8 mouse cellular contexts compared by ENCODE assay signal in the genomic region with DNA sequence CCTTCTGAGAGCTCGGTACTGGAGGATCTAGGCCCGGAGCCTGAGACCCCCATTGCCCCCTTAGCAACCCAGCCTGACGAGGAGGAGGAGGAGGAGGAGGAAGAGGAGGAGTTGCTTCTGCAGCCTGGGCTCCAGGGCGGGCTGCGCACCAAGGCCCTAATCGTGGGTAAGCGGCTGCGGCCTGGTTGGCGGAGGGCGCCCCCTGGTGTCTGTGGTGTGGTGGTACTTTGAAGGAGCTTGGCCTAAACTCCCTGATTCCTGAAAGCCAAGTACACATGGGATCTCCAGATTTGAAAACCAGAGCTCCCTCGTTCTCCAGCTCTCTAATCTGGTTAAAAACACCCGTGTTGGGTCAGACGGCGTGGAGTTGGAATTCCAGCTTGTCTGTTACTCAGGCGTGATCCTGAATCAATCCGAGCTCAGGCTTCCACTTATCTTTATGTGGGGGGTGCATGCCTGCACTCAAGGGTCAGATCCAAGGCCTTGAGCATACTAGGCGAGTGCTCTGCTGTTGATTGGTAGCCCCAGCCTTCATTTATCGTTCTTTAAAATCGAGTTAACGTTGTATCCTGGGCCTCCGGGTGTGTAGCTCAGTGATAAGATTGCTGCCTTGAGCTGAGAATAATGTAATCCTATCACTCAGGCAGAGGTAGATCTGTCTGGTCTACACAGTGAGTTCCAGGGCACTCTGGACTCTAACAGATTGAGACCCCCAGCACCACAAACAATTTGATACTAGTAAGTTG. TPM values are rescaled to one million over a fixed set of nuclear protein-coding genes. Genes with fewer than 3 reads are reported as not detected.
DNase-seq lines count a peak whose midpoint lies in the region; ATAC-seq and TF ChIP-seq lines count a peak whose summit lies in the region.

No protein-coding gene starts in this region.

- peak; percentile 85 for TF ChIP-seq RAD21 in MEL (IDR thresholded peaks at IDR 0.05; ENCODE audit: low read depth, low read length)

- no peak overlapping the region for H3K4me2 ChIP-seq in hindbrain, embryonic 11.5 days (replicated peaks; ENCODE audit: low read depth, low read length)

- WGBS in hindbrain, embryonic 11.5 days, result 32% methylated on average over 21 of the region's 21 CpGs

- peaks cover 8% of the 10 kb centered on the region for H3K79me2 ChIP-seq in MEL (ENCODE audit: control insufficient read depth, insufficient read depth, low read length, poor library complexity)

- peak overlapping the region in 1 of 2 experiments; percentile 15; a peak in 2 of 4 replicates for H3K4me3 ChIP-seq in MEL (ENCODE audit: control insufficient read depth in 1 of 2, insufficient read depth in 1 of 2, low read depth in 2 of 2, low read length in 2 of 2)
- H3K4me3 ChIP-seq in hindbrain, embryonic 11.5 days (ENCODE audit: low read depth, low read length), result no peak overlapping the region

- TF ChIP-seq POLR2A in MEL (IDR thresholded peaks at IDR 0.05; ENCODE audit: control insufficient read depth in 1 of 2, insufficient read depth in 1 of 2, low read depth in 1 of 2, low read length in 2 of 2, poor library complexity in 1 of 2), result no peak

- ATAC-seq in hindbrain, embryonic 11.5 days (ENCODE audit: low FRiP score), result peak; percentile 49; the same call in 1 of the 2 replicates

- H3K9me3 ChIP-seq in MEL (replicated peaks; ENCODE audit: insufficient read depth, low read length), result no peaks in the 10 kb centered on the region
- peaks cover 5% of the 10 kb centered on the region; the same call in 1 of the 2 replicates for H3K9me3 ChIP-seq in hindbrain, embryonic 11.5 days (ENCODE audit: control insufficient read depth, low read length)

- H3K9ac ChIP-seq in MEL (ENCODE audit: control insufficient read depth, low read depth, low read length, poor library complexity, severe bottlenecking), result peak overlapping the region; percentile 49
- H3K9ac ChIP-seq in hindbrain, embryonic 11.5 days (ENCODE audit: low read depth, low read length), result no peak overlapping the region

- TF ChIP-seq CTCF in MEL (IDR thresholded peaks at IDR 0.05 in 2 of 3, conservative IDR thresholded peaks at IDR 0.05 in 1 of 3; ENCODE audit: control insufficient read depth in 1 of 3, insufficient read depth in 1 of 3, low read depth in 2 of 3, low read length in 3 of 3, poor library complexity in 1 of 3, severe bottlenecking in 1 of 3), result peak; percentile 88 to 98 (median 95)

- peak; percentile 62 to 72 for TF ChIP-seq EP300 in MEL (IDR thresholded peaks at IDR 0.05; ENCODE audit: low read depth in 1 of 2, low read length in 2 of 2)

- H3K36me3 ChIP-seq in MEL (ENCODE audit: control insufficient read depth in 1 of 2, insufficient read depth in 2 of 2, low read length in 2 of 2), result peaks cover 0 to 14% of the 10 kb centered on the region in 2 experiments; a peak in 2 of 4 replicates
- peaks cover 5% of the 10 kb centered on the region for H3K36me3 ChIP-seq in hindbrain, embryonic 11.5 days (ENCODE audit: control insufficient read depth, insufficient read depth, low read length)

- H3K27me3 ChIP-seq in MEL (ENCODE audit: control insufficient read depth in 1 of 2, insufficient read depth in 2 of 2, low read length in 2 of 2), result no peaks in the 10 kb centered on the region
- H3K27me3 ChIP-seq in hindbrain, embryonic 11.5 days (ENCODE audit: control insufficient read depth, insufficient read depth, low read length), result no peaks in the 10 kb centered on the region

- DNase-seq in MEL (ENCODE audit: low read depth, low spot score), result peak; percentile 90
- peak; percentile 89 for DNase-seq in cerebellum, adult 9-10 months
- peak; percentile 55 to 89 for DNase-seq in frontal cortex, adult 2 months (ENCODE audit: extremely low spot score in 1 of 2, low spot score in 1 of 2)
- peak; percentile 91 for DNase-seq in hindbrain, embryonic 11.5 days (ENCODE audit: low spot score)
- peak; percentile 84 to 85 for DNase-seq in layer of hippocampus, postnatal 36 days
- DNase-seq in lung, postnatal 25 days (ENCODE audit: low spot score), result peak; percentile 88
- DNase-seq in retina, postnatal 1 day, result peak; percentile 90
- DNase-seq in thymus, postnatal 36 days, result peak; percentile 86 to 87

- H3K27ac ChIP-seq in MEL (ENCODE audit: control insufficient read depth, low read depth, low read length), result peak overlapping the region; percentile 65
- H3K27ac ChIP-seq in hindbrain, embryonic 11.5 days (ENCODE audit: low read depth, low read length), result no peak overlapping the region

- H3K4me1 ChIP-seq in MEL (ENCODE audit: control insufficient read depth in 1 of 2, insufficient read depth in 2 of 2, low read length in 2 of 2), result peaks cover 0 to 14% of the 10 kb centered on the region in 2 experiments; a peak in 3 of 4 replicates
- 0 out of 2 replicates have a peak, but pooled peaks cover 3% of the 10 kb centered on the region for H3K4me1 ChIP-seq in hindbrain, embryonic 11.5 days (replicated peaks; ENCODE audit: control insufficient read depth, insufficient read depth, low read length)

TF ChIP-seq in MEL, 35 proteins besides CTCF, POLR2A, EP300 and RAD21 (continues in another document):
- TF ChIP-seq RCOR1 (IDR thresholded peaks at IDR 0.05; ENCODE audit: low read depth, low read length) (peak; percentile 51; the same call in 1 of the 2 replicates), GATA1 (IDR thresholded peaks at IDR 0.05; ENCODE audit: low read depth, low read length) (peak; percentile 81), ZKSCAN1 (IDR thresholded peaks at IDR 0.05; ENCODE audit: low read depth, low read length) (no peak), BHLHE40 (IDR thresholded peaks at IDR 0.05; ENCODE audit: borderline replicate concordance, low read depth, low read length) (peak; percentile 4; the same call in 1 of the 2 replicates), ELF1 (IDR thresholded peaks at IDR 0.05; ENCODE audit: low read depth, low read length) (no peak), UBTF (IDR thresholded peaks at IDR 0.05; ENCODE audit: borderline replicate concordance, insufficient read depth, low read depth, low read length) (no peak), SMC3 (IDR thresholded peaks at IDR 0.05; ENCODE audit: low read depth, low read length) (peak; percentile 96), ETS1 (IDR thresholded peaks at IDR 0.05; ENCODE audit: low read depth, low read length) (0 out of 2 replicates have a peak, but pooled peaks have one; percentile 22), TCF12 (IDR thresholded peaks at IDR 0.05; ENCODE audit: low read depth, low read length) (peak; percentile 76; the same call in 1 of the 2 replicates), ZC3H11A (IDR thresholded peaks at IDR 0.05; ENCODE audit: low read depth, low read length) (peak; percentile 86), HCFC1 (IDR thresholded peaks at IDR 0.05; ENCODE audit: low read depth, low read length) (peak; percentile 42; the same call in 1 of the 2 replicates), MYC (IDR thresholded peaks at IDR 0.05; ENCODE audit: low read depth, low read length) (0 out of 2 replicates have a peak, but pooled peaks have one; percentile 32), MXI1 (IDR thresholded peaks at IDR 0.05; ENCODE audit: low read depth, low read length) (0 out of 2 replicates have a peak, but pooled peaks have one; percentile 36), SIN3A (IDR thresholded peaks at IDR 0.05; ENCODE audit: low read length) (peak; percentile 60; the same call in 1 of the 2 replicates), POLR2AphosphoS5 (IDR thresholded peaks at IDR 0.05; ENCODE audit: borderline replicate concordance, low read depth, low read length) (no peak), TAL1 (IDR thresholded peaks at IDR 0.05; ENCODE audit: low read length) (peak; percentile 46; the same call in 1 of the 2 replicates), NRF1 (IDR thresholded peaks at IDR 0.05; ENCODE audit: insufficient read depth, low read depth, low read length, poor library complexity, severe bottlenecking) (peak; percentile 37; the same call in 1 of the 2 replicates)

RNA-seq across cellular contexts. Expression of gene Dhx16, which starts 5.7 kb away (rescaled TPM):
- 75.4 and 79.2 TPM in 2 replicates for total RNA-seq in MEL (2012; rRNA removed)
- 100 to 1,000 TPM in 1 of 2 experiments, not detected in 1; 101 TPM for polyA plus RNA-seq in MEL (2012; ENCODE audit: insufficient read depth in 1 of 2, insufficient read length in 2 of 2, low read depth in 1 of 2, low replicate concordance in 2 of 2, missing spikeins in 1 of 2)
- 42.6 and 50.6 TPM in 2 replicates for polyA plus RNA-seq in frontal cortex, adult 2 months (2012; rRNA removed)
- 33.5 and 39.8 TPM in 2 replicates for polyA plus RNA-seq in hindbrain, embryonic 11.5 days (2014; fragmentation: Nextera tagmentation; extraction: Ambion mirVana)
- total RNA-seq in layer of hippocampus, postnatal 36 days (2021), result 10 to 100 TPM; 32.0 to 37.4 TPM

RNA-seq across cellular contexts. Expression of gene Ppp1r18, which starts 8.6 kb away (rescaled TPM):
- 10.1 and 12.7 TPM in 2 replicates for total RNA-seq in MEL (2012; rRNA removed)
- 10 to 100 TPM in 1 of 2 experiments, not detected in 1; 36.2 TPM for polyA plus RNA-seq in MEL (2012; ENCODE audit: insufficient read depth in 1 of 2, insufficient read length in 2 of 2, low read depth in 1 of 2, low replicate concordance in 2 of 2, missing spikeins in 1 of 2)
- polyA plus RNA-seq in frontal cortex, adult 2 months (2012; rRNA removed), result 12.6 and 13.0 TPM in 2 replicates
- 27.6 and 31.3 TPM in 2 replicates for polyA plus RNA-seq in hindbrain, embryonic 11.5 days (2014; fragmentation: Nextera tagmentation; extraction: Ambion mirVana)
- total RNA-seq in layer of hippocampus, postnatal 36 days (2021), result 1 to 10 TPM; 7.4 to 9.5 TPM

RNA-seq across cellular contexts. Expression of gene Nrm, which starts 12.8 kb away (rescaled TPM):
- 11.1 and 13.7 TPM in 2 replicates for total RNA-seq in MEL (2012; rRNA removed)
- 10 to 100 TPM in 1 of 2 experiments, not detected in 1; 49.9 TPM for polyA plus RNA-seq in MEL (2012; ENCODE audit: insufficient read depth in 1 of 2, insufficient read length in 2 of 2, low read depth in 1 of 2, low replicate concordance in 2 of 2, missing spikeins in 1 of 2)
- 8.8 and 9.0 TPM in 2 replicates for polyA plus RNA-seq in frontal cortex, adult 2 months (2012; rRNA removed)
- 49.2 and 51.0 TPM in 2 replicates for polyA plus RNA-seq in hindbrain, embryonic 11.5 days (2014; fragmentation: Nextera tagmentation; extraction: Ambion mirVana)
- total RNA-seq in layer of hippocampus, postnatal 36 days (2021), result 1 to 10 TPM; 1.5 to 2.2 TPM

RNA-seq across cellular contexts. Expression of gene 2310061I04Rik, which starts 23.3 kb away (rescaled TPM):
- 10.9 and 11.4 TPM in 2 replicates for total RNA-seq in MEL (2012; rRNA removed)
- 100 to 1,000 TPM in 1 of 2 experiments, not detected in 1; 106 TPM for polyA plus RNA-seq in MEL (2012; ENCODE audit: insufficient read depth in 1 of 2, insufficient read length in 2 of 2, low read depth in 1 of 2, low replicate concordance in 2 of 2, missing spikeins in 1 of 2)
- 107 and 119 TPM in 2 replicates for polyA plus RNA-seq in frontal cortex, adult 2 months (2012; rRNA removed)
- 23.6 and 25.2 TPM in 2 replicates for polyA plus RNA-seq in hindbrain, embryonic 11.5 days (2014; fragmentation: Nextera tagmentation; extraction: Ambion mirVana)
- total RNA-seq in layer of hippocampus, postnatal 36 days (2021), result 10 to 100 TPM; 56.3 to 57.9 TPM

RNA-seq across cellular contexts. Expression of gene Mdc1, which starts 32.6 kb away (rescaled TPM):
- 15.0 and 17.2 TPM in 2 replicates for total RNA-seq in MEL (2012; rRNA removed)
- polyA plus RNA-seq in MEL (2012; ENCODE audit: insufficient read depth in 1 of 2, insufficient read length in 2 of 2, low read depth in 1 of 2, low replicate concordance in 2 of 2, missing spikeins in 1 of 2), result 10 to 100 TPM; 46.6 to 77.9 TPM
- 9.9 and 11.0 TPM in 2 replicates for polyA plus RNA-seq in frontal cortex, adult 2 months (2012; rRNA removed)
- polyA plus RNA-seq in hindbrain, embryonic 11.5 days (2014; fragmentation: Nextera tagmentation; extraction: Ambion mirVana), result 16.8 and 17.3 TPM in 2 replicates
- total RNA-seq in layer of hippocampus, postnatal 36 days (2021), result 10 to 100 TPM; 13.1 to 19.5 TPM
